Mouse (Mus musculus): ENCODE data around the gene Zfand2b.

The Zfand2b gene

GRCm38 (mm10) chr1:75214886-75215285 is 46.4 kb downstream of the Zfand2b start:
- DNase-seq, result no peak

- no peak for DNase-seq
Observed at GRCm38 (mm10) chr1:75215785-75216184, 47.3 kb downstream of the Zfand2b start.

DNA sequence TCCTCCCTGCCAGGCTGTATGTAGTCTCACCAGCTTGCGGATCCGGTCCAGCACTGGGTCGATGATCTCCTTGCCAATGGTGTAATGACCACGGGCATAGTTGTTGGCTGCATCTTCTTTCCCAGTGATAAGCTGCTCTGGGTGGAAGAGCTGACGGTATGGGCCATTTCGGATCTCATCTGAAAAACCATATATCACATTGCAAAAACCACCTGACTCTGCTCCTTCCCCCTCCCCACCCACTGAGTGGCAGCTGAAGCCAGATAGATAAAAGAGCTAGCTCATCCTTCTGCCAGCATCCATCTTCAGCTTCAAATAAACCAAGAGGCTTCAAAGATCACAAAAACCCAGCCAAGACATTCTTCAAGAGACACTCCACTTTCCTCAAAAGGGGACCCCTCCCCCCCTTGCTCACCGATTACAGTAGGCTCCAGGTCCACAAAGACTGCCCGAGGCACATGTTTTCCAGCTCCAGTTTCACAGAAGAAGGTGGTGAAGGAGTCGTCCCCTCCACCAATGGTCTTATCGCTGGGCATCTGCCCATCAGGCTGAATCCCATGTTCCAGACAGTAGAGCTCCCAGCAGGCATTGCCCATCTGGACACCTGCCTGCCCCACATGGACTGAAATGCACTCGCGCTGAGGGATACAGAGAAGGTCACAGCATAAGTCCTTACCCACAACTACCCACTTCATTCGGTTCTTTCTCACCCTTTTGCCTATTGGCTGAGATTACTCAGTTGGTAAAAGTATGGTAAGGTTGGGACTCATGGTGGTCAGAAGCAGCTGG is 48.5 kb downstream of the Zfand2b start:
- DNase-seq, result no peak

- DNase-seq, result no peak
Observed at GRCm38 (mm10) chr1:75217893-75218226, 49.4 kb downstream of the Zfand2b start.

GRCm38 (mm10) chr1:75218227-75219001 is 50.0 kb downstream of the Zfand2b start:
- peak; percentile 49 to 64 for DNase-seq

DNA sequence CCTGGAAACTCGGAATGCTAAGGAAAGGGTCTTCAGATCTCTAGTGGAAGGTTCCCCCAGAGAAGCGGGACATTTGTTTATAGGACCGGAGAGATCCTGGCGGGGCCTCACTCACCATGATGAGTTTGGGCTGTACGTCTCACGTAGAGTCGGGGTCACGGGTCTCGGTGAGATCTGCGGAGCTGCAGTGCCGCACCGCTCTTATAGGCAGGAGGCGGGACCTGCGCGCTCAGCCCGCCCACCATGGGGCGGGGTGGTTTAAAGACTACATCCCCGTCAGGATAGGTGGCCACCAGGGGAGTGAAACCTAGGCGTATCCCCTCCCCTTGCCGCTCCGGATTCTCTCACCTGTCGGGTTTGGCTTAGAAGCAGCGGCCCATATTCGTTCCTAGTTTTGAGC is 50.6 kb downstream of the Zfand2b start:
- DNase-seq, result peak; percentile 92 to 93

GRCm38 (mm10) chr1:75219531-75219930 is 51.1 kb downstream of the Zfand2b start, which contains the start of gene Tuba4a:
Gene Tuba4a (minus strand): TSS chr1:75219865.
- DNase-seq, result peak in 1 of 2 experiments; percentile 39

Data from lung, postnatal 4 days (tissue).